Mouse (Mus musculus) common myeloid progenitor, adult 5-6 weeks (primary cell): ENCODE results near the gene Stk10. TPM values are rescaled to one million over a fixed set of nuclear protein-coding genes. Genes with fewer than 3 reads are reported as not detected.
"Not testable (repeated sequence)": the region's sequence is repeated elsewhere in the genome, so short reads cannot be mapped to it uniquely, and the experiment has no call there.

Source experiments
- ATAC-seq: replicated peaks from 2 replicates; pipeline ENCODE4 v1.8.0; 2016; ENCODE audit warnings: low read depth, mild to moderate bottlenecking, moderate TSS enrichment, inconsistent platforms; ENCODE audit not compliant: poor library complexity, severe bottlenecking
- total RNA-seq: library from RNA; stranded (forward); fragments of 200-1000, 187-1606 nt; gene quantifications from 2 replicates; pipeline ENCODE4 v1.2.3, GENCODE M21; 2017

Stk10 gene
- total RNA-seq, result 14.7 and 20.9 TPM in 2 replicates

- ATAC-seq, result peak; percentile 73
Observed at GRCm38 (mm10) chr11:32532765-32533481, at the start of gene Stk10. Stk10 (plus strand) TSS chr11:32533305.

GRCm38 (mm10) chr11:32485290-32485689, 47.8 kb upstream of the Stk10 start:
- ATAC-seq, result no peak

- no peak for ATAC-seq
Observed at GRCm38 (mm10) chr11:32486621-32487020, 46.5 kb upstream of the Stk10 start.

GRCm38 (mm10) chr11:32487501-32487900, 45.6 kb upstream of the Stk10 start:
- no peak for ATAC-seq

GRCm38 (mm10) chr11:32488344-32488743, 44.8 kb upstream of the Stk10 start:
- no peak for ATAC-seq

- ATAC-seq, result peak; percentile 85
Observed at GRCm38 (mm10) chr11:32488808-32489670, 44.1 kb upstream of the Stk10 start.

GRCm38 (mm10) chr11:32491079-32491478, 42.0 kb upstream of the Stk10 start:
- no peak for ATAC-seq

- no peak for ATAC-seq
Observed at GRCm38 (mm10) chr11:32493312-32493711, 39.8 kb upstream of the Stk10 start.

GRCm38 (mm10) chr11:32495283-32495682, 37.8 kb upstream of the Stk10 start:
- ATAC-seq, result no peak

GRCm38 (mm10) chr11:32498757-32499535, 34.2 kb upstream of the Stk10 start:
- ATAC-seq, result no peak

GRCm38 (mm10) chr11:32499931-32500330, 33.2 kb upstream of the Stk10 start:
- ATAC-seq, result no peak

GRCm38 (mm10) chr11:32503711-32504110, 29.4 kb upstream of the Stk10 start:
- no peak for ATAC-seq

GRCm38 (mm10) chr11:32505091-32505739, 27.9 kb upstream of the Stk10 start:
- ATAC-seq, result no peak

- no peak for ATAC-seq
Observed at GRCm38 (mm10) chr11:32510930-32511329, 22.2 kb upstream of the Stk10 start.

- ATAC-seq, result not testable (repeated sequence)
Observed at GRCm38 (mm10) chr11:32514853-32515252, 18.3 kb upstream of the Stk10 start.

- no peak for ATAC-seq
Observed at GRCm38 (mm10) chr11:32516091-32516490, 17.0 kb upstream of the Stk10 start.

- ATAC-seq, result no peak
Observed at GRCm38 (mm10) chr11:32516916-32517712, 16.0 kb upstream of the Stk10 start.

- ATAC-seq, result no peak
Observed at GRCm38 (mm10) chr11:32518770-32519169, 14.3 kb upstream of the Stk10 start.

GRCm38 (mm10) chr11:32519354-32519753, 13.8 kb upstream of the Stk10 start:
- no peak for ATAC-seq
